Mouse (Mus musculus) cerebellum, postnatal 10 days (tissue): ENCODE results near the gene Eif3l.
A peak's percentile ranks its signal among the peaks of the same experiment; 100 is the strongest.

Experiments used
- DNase-seq, 2 experiments: peaks; one replicate each; pipeline ENCODE4 v3.0.0; 2021; ENCODE audit warnings: mixed read lengths in 2 of 2

Eif3l gene

GRCm38 (mm10) chr15:79050160-79050845, 24.7 kb upstream of the Eif3l start:
- DNase-seq, result no peak

- no peak for DNase-seq
Measured at GRCm38 (mm10) chr15:79050964-79051363, 24.0 kb upstream of the Eif3l start.

- DNase-seq, result peak in 1 of 2 experiments; percentile 16
Measured at GRCm38 (mm10) chr15:79051461-79052360, 23.3 kb upstream of the Eif3l start.

GRCm38 (mm10) chr15:79052366-79052765, 22.6 kb upstream of the Eif3l start:
- DNase-seq, result no peak

GRCm38 (mm10) chr15:79056601-79057000, 18.4 kb upstream of the Eif3l start:
- no peak for DNase-seq

- no peak for DNase-seq
Measured at GRCm38 (mm10) chr15:79057850-79058249, 17.1 kb upstream of the Eif3l start.

GRCm38 (mm10) chr15:79060887-79061565, 14.0 kb upstream of the Eif3l start:
- DNase-seq, result peak in 1 of 2 experiments; percentile 30

- DNase-seq, result peak; percentile 97 to 98
Measured at GRCm38 (mm10) chr15:79062376-79063159, 12.4 kb upstream of the Eif3l start, which contains the start of gene Ankrd54. Gene Ankrd54, minus strand, starts transcription at chr15:79062893.

DNA sequence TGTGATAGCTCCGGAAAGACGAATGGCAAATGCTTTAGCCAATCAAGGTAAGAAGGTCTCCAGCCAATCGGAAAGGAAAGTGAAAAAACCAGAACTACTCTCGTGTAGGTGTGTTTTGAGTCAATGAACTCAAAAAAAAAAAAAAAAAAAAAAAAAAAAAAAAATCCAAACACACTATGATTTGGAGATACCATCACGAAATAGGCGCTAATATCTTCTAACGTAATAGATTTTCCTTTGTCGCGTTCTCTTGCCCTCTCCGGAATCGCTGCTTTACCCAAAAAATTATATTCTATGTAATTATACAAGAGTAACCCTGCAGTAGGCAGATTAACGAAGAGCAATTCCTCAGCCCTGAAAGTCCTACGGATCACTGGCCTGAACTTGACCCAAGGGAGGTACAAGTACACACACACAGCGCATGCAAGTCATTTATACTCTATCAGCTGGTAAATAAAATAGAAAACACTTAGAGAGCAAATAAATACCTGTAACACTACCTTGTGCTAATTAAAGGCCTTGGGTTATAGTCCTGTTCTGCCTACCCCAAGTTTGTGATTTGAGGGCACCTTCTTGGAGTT, 11.7 kb upstream of the Eif3l start:
- DNase-seq, result no peak

- DNase-seq, result no peak
Measured at GRCm38 (mm10) chr15:79065086-79065770, 9.8 kb upstream of the Eif3l start.

DNA sequence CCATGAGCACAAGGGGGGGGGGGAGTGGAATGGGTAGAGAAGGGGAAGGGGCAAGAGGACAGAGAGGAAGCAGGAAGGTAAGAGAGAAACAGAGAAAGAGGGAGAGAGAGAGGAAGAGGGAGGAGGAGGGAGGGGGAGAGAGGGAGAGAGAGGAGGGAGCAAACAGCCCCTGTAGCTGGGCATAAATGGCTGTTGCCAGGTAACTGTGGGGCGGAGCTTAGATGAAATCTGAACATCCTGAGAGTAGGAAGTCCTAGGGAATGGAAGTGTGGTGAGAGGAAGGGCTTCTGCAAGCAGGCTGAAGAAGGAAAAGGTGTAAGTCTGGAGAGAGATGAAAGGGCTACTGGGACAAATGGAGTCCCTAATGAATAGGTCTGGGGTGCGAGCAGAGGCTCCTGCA, 8.7 kb upstream of the Eif3l start:
- no peak for DNase-seq

DNA sequence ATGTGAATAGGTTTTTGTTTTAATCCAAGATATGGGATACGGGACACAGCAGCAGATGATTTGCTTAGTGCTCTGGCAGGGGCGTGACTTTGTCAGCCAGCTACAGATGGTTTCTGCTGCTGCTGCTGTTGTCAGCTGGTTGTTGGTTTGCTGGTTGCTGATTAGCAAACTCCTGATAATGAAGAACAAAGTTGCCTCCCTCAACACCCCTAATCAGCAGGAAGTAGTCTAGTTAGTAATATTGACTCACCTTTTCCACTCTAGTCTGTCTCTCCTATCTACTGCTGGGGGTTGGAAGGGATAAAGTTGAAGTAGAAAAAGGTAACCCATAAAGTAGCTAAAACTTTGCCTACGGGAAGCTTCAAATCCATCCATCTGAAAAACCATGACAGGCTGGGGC, 7.3 kb upstream of the Eif3l start:
- DNase-seq, result no peak

GRCm38 (mm10) chr15:79068416-79068815, 6.6 kb upstream of the Eif3l start:
- no peak for DNase-seq

DNA sequence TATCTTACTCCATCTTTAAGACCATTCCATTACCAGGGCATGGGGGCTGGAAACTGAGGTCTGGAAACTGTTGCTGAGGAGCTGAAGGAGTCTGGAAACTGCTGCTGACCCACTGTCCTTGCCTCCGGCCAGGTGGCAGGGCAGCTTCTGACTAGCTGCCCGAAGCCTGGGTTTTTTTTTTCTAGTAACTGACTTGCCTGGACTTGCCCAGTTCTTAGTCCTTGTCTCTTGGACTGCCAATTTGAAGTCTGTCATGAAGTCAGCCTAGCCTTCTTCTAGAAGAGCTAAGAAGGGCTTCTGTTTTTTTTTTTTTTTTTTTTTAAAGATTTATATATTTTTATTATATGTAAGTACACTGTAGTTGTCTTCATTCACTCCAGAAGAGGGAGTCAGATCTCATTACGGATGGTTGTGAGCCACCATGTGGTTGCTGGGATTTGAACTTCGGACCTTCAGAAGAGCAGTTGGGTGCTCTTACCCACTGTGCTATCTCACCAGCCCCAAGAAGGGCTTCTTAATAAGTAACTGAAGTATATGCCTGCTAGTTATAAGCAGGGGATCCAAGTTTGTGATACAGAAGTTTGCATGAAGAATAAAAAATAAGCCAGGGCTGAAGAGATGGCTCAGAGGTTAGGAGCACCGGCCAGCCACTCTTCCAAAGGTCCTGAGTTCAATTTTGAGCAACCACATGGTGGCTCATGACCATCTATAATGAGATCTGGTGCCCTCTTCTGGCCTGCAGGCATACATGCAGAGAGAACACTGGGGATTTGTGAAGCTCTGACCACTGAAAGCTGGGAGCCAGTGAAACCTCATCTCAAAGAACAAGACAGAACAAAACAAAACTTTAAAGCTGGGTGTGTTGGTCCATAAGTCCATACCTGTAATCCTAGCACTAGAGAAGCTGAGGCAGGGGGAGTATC, 3.6 kb upstream of the Eif3l start:
- DNase-seq, result peak; percentile 62 to 64

DNA sequence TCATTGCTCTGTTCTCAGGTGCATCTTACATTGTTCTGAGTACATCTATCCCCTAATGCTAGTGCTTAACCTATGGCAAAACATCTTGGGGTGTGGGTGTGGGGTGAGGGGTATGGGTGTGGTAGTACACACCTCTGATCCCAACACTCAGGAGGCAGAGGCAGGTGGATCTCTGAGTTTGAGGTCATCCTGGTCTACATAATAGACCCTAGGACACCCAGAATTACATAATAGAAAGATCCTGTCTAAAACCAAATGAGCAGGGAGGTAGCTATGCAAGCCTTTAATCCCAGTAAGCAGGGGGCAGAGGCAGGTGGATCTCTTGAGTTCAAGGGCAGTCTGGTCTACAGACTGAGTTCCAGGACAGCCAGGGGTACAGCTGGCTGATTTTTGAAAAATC, 1.2 kb upstream of the Eif3l start:
- DNase-seq, result no peak

DNA sequence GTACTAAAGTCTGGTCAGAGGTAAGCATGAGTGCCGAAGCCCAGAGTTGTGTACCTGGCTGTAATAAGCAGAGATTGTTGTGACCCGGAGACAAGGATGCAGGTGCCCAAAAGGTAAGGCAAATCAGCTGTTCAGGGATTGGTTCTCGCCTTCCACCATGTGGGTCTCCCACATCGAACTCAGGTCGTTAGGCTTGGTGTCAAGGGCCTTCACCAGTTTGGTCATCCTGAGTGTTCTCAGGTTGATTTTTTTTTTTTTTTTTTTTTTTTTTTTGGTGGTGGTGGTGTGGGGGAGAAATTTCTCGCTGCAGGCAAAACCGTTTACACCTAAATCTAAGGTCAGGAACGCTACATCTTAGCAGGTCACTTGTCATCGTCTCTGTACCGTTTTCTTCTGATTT, 533 bp upstream of the Eif3l start:
- no peak for DNase-seq

- no peak for DNase-seq
Measured at GRCm38 (mm10) chr15:79075658-79076365, 833 bp downstream of the Eif3l start.

DNA sequence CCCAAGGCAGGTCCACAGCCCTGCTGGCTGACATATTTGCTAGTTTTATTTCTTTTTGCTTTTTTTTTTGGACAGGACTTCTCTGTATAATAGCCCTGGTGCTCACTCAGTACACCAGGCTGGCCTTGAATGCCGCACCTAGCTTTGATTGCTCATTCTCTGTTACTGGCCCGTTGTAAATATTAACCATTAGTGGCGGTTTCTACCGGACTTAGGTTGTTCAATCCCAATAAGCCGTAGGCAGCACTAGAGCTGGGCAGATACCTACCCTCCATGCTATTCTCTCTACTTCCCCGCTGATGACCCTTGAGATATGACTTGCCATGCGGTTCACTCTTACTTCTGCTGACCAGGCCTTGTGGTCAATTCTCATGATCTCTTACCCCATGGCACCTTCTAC, 4.6 kb downstream of the Eif3l start:
- DNase-seq, result no peak

DNA sequence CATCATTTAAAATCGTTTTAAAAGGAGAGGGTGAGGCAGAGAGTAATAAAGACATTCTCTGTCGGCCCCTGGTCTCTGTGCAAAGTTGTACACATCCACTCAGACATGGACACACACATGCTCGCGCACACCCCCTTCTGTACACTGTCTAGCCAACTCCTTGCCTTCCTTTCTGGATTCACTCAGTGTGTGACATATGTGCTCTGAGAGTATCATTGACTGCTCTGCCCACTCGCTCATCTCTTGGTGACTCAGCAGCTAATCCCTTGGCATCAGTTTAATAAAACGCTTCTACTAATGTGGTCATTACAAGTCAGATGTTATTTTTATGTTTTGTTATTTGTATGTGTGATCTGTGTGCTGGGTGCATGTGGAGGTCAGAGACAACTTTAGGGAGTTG, 17.3 kb downstream of the Eif3l start:
- no peak for DNase-seq
